Mouse (Mus musculus): ENCODE measurements around the gene Stx8.

DNA sequence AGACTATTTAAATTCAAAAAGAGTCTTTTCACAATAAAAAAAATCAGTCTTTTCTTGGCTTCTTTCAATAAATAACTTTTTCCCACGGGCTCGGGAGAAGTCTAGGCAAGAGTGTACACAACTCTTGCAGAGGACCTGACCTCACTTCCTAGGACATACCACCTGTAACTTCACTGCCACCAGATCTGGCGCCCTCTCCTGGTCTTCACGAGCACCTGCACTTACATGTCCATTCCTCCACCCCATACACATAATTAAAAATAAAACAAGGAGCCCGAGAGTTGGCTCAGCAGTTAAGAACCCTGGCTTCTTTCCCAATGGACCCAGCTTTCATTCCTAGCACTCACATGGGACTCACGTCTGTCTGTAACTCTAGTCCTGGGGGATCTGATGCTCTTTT, 1.9 kb upstream of the Stx8 start:
- peak; percentile 82 for TF ChIP-seq CTCF (IDR thresholded peaks at IDR 0.05; ENCODE audit: low read depth, low read length)
- TF ChIP-seq POLR2A (IDR thresholded peaks at IDR 0.05; ENCODE audit: insufficient read depth, low read length) = no peak

Measured in ES-Bruce4 (cell line).